Mouse (Mus musculus) gastrocnemius, postnatal 14 days (tissue): ENCODE measurements around the gene Copg2. TPM values are rescaled to one million over a fixed set of nuclear protein-coding genes. Genes with fewer than 3 reads are reported as not detected.

Experiments
- DNase-seq: peaks from one replicate; pipeline ENCODE4 v3.0.0; 2021; ENCODE audit warnings: mixed read lengths
- intact Hi-C: fragments of 180-260 bp; cut with DNase I; formaldehyde crosslinking; loops from one replicate; pipeline ENCODE4 v1.15.1; 2025; ENCODE audit warnings: low total_unique reads
- total RNA-seq, 2 experiments: library from RNA; stranded (reverse); gene quantifications; 2 replicates each; pipeline ENCODE4 v1.2.3; 2021

Copg2 gene
- total RNA-seq, 2 experiments from 2014 or later: 25.1 to 25.7 TPM

DNA sequence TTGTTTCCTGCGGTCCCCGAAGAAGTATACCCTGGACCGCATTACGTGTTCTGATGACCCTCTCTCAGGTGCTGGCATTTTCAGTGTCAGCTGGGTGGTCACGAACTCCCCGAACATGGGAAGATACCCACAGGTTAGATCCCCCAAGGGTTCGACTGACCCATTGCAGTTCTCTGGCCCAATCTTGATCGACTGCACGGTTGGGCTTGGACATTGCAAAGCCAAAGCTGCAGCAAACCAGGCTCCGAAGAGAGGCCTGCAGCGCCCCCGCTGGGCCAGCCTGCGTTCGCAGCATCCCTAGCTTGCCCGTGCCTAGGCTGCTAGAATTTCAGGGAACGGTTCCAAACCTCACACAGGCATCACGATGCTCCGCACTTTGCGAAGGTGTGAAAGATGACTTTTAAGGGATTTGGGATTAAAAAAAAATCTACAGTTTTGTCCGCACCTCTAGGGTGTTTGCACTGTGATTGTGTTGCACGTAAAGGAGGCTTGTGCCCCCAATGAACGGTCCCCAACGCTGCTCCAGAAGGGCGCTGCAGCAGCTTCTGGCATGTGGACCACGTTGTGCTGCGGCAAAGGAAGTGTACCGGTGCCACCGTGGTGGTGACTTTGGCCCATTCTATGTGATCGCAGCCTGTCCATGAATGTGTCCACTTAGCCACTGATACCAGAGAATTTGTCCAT, 159.6 kb downstream of the Copg2 start:
- intact Hi-C loops: no loop called here
- peak; percentile 84 for DNase-seq

DNA sequence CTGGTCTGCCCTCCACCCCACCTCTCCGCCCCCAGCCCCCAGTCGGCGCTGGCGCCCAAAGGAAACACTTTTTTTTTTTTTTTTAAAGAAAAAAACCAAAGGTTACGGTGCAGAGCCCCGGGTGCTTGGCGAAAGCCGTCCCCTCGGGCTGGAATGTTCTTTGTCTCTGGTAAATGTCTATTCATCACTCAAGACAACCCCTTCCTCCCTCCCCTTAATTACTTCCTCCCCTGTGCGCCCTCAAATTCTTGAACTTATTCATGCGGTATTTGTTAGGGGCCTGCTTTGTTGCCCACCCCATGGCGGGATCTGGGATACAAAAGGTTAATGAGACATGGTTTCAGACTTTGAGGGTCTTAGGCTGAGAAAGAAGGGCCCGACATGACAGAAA, 160.2 kb downstream of the Copg2 start:
- no peak for DNase-seq
- intact Hi-C loops: no loop called here

DNA sequence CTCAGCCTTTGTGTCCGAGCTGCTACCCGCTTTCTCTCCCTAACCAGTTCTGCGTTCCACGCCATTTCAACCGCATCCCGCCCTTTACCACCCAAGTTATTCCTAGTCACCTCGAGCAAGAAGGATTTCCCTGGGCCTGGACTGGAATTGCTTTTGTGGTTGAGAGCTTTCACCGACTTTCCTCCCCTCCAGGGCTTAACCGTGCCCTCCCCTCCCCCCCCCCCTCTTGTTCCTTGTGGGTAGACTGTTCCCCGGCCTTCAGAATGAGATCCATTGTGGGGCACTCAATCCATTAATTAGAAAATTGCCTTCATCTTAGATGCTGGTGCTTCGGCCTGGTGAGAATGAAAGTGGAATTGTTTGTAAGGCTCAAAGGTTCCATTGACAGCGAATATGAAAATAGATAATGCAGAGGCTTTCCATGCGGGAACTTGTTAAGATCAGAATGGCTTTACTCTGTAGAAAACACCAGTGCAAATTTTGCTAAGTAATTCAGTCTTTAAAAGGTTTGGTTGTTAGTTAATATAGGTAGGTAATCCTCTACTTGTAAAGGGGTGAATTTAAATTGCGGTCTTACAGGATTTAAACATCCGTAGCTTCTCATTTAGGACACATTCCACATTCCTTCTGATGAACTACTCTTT, 160.7 kb downstream of the Copg2 start:
- intact Hi-C loops: no loop called here
- no peak for DNase-seq

DNA sequence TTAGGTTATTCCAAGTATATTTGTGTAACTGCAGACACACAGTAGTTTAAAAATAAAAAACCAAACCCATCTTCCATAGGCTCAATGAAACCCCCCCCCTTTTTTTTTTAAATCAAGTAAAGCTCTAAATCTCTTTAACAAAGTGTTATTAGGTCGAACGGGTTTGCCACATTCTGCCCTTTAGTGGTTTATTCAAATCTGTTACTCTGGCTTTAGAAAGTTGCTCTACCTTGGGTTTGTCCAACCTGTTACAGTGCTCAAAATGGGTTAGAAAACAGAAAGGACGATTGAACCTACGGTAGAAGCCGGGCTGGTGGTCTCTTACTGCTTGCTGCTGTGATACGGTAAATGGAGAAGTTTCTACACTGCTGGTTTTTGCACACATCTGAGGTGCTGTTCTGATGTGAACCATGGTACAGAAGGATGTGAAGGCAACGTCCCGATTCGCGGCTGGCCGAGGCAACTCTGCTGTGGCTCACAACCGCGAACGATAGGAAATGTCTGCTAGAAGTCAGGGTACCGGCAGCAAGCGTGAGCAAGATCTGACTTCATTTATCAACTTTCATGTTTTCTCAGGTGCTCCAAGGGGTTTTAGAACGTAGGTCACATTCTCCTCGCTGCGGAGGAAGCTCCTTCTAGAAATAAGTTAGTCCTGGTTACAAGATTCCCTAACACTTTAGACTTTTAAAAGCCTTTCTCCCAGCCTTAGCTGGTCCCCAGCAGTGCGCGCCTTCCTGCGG, 161.4 kb downstream of the Copg2 start:
- intact Hi-C loops: no loop called here
- DNase-seq: no peak

DNA sequence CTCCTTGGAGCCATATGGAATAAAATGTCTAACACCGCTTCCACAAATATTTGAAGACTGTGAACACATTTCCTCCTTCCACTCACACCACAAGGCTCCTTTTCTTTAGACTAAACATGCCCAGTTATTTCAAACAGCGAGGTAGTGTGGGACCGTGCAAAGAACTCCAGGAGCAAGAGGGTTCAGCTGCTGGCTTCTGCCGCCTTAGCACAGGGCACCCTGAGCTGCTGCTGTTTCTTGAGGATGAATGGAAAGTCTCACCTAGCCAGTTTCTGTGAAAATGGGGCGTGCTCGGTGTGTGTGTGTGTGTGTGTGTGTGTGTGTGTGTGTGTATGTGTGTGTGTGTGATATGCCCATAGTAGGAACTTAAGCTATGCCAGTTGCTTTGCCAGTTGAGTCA, 162.1 kb downstream of the Copg2 start:
- intact Hi-C loops: no loop called here
- no peak for DNase-seq

DNA sequence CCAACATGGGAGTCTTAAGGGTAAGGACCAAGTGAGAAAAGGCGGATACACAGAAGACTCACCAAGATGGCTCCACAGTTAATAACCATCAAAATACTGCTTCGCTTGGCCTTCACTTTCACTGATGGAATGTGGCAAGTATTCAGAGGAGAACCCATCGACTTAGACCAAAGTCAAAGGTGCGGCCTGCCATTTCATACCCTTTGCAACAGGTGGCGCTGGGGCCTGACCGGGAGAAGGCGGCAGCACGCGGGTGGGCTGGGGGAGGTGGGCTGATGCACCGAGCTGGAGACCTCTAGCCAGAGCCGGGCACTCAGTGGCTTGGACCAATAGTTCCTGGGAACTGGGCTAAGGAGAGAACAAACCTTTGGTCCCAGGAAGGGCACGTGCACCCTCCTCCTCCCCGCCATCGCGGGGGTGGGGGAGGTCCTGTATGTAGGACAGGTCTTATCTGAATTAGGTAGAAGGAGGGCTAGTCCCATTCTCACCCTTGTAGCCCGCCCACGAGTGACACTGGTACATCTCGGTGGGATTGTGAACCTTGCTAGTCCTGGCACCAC, 163.9 kb downstream of the Copg2 start:
- no peak for DNase-seq
- intact Hi-C loops: no loop called here

DNA sequence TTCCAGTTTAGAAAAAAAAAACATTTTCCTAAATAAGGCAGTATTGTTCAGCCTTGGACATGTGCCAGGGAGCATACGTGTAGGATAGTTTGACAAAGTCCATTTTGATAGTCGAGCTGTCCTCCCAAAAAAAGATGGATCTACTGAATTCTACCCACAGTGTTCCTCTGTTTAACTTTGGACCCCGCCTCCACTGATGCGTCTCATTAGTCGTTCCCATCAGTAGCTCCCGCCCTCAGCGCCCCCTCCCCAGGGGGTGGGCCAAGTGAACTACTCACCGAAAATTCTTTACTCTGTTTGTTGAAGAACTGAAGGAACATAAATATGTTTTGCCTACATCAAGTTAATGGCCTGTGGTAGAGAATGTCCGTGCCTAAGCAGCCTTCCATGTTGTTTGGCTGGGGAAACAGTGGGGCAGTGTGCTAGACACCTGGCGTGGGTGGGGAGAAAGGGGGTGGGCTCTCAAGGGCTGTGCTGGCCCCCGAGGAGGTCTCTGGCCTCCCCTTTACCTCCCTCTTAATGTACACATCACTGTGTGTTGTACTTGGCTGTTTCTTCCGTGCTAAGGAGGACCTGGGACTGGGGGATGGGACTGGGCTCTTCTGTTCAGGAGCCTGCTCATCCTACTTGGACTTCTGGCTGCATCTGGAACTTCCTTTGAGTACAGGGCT, 166.2 kb downstream of the Copg2 start:
- intact Hi-C loops: no loop called here

DNA sequence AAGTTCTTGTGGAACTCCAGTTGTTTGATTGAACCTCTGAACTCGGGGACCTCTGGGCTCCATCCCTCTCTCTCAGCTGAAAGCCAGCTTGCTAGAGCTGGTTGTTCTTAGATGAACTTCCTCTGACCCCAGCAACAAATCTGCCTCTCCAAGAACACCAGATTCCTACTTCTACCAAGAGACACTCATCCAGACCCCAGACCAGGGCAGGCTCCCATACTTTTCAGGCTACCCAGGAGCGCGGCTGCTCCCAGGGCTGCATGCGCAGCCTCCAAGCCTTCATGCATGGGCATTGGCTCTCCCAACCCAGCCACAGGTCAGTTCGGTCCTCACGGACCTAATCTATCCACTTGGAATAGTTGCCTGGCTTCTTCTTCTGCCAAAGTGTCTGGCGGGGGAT, 173.3 kb downstream of the Copg2 start, which contains the start of gene Mest:
Gene Mest, plus strand, starts transcription at position 217 of the 400 bp plus-strand sequence.
- intact Hi-C loops: no loop called here
- no peak for DNase-seq

More for the DNA sequence above, 166.2 kb downstream of the Copg2 start:
- no peak for DNase-seq

DNA sequence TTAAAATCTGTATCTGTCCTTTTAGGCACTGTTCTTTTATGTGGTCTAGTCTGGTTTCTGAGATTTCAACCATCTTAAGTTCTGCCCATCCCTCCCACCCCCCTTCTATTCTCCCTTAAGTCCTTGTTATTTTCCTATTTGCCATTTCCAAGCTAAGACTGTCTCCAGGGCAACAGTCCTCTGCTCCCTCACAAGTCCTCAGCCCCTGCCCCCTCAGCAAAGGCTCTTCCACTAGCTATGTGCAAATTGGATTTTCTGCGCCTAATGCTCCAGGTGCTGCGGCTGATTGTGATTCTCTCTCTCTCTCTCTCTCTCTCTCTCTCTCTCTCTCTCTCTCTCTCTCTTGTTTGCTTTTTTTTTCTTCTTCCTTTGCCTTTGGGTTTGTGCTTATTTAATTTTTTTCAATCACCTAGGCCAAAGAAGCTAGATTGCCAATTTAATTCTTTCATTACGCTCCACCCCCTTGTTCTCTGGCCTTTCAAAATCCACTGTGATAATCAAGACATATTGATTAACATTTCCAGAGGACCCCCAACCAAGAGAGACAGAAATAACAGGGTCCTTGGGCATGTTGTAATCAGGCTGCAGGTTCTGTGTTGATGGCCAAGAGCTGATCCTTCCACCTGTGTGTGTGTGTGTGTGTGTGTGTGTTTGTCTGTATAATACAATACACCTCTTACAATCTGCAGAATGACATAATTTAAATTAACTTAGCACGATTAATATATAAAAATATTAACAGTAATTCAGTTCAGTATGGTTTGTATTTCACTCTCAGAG, 174.0 kb downstream of the Copg2 start:
- intact Hi-C loops: no loop called here
- DNase-seq: no peak

DNA sequence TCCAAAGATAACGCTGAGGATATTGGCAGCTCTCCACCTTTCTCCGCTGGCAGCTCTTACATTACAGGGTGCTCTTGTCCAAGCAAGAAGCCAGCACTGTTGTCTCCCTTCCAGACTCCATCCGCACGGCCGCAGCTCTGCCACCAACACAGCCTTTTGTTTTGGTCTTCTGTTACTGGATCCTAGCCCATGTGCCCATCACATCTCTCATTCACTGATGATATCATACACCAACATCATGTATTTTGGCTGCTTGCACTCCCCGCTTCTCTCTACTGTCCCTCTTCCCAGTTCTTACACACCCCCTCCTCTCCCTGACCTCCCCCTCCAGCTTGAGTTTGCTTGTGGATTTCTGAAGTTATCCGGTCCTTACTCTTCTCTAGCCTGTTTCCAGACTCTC, 179.8 kb downstream of the Copg2 start:
- no peak for DNase-seq
- intact Hi-C loops: no loop called here

DNA sequence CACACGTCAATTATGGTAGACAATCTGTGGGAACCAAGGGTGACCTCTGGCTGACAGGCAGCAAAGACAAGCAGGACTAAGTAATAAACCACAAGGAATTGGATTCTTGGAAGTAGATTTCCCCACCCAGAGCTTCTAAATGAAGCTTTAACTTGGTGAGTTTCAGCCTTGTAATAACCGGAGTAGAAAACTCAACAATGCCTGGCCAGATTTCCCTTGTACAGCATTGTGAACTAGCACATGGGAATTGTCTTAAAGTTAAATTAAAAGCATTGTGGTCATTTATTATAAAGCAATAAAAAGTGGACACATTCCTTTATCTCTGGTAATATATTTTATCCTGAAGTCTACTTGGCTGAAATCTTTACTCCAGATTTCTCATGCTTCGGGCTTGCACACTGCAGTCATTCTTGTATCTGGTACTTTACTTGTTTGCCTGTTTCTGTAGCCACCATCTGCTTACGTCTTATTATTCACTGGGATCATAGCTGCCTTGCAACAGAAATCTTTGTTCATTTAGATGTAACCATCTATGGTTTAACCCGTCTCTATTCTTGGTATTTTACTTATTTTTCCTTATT, 181.6 kb downstream of the Copg2 start:
- DNase-seq: no peak
- intact Hi-C loops: no loop called here

DNA sequence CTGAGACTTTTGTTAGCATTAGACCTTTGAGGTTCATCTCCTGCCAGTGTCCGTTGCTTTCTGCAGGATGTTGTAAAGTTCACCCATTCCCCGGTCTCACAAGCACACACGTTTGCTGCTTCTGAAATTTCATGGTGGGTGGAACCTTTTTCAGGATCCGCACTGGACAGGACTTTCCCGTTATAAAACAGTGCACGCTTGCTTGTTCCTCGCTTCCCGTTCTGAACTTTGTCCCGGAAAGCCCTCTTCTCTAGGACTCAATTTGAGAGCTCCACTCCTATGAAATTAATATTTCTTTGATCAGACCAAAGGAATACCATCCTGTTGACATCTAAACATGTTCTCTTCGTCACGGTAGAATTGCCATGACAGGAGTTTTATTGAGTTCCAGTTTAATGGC, 182.7 kb downstream of the Copg2 start:
- intact Hi-C loops: no loop called here
- no peak for DNase-seq

DNA sequence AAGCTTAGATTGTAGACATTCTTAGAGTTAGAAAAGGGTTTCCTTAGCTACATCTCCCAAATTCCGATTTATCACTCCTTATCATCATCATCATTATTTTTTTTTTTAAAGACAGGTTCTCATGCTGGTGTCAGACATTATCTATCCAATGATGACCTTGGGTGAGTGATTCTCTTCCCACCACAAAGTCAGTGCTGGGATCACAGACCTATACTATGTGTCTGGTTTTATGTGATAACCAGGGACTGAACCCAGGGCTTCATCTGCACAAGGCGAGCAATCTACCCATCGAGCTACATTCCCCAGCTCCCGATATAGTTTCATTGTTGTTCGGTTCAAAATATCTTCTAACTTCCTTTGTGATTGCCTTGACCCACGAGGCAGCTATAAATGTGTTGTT, 183.1 kb downstream of the Copg2 start:
- no peak for DNase-seq
- intact Hi-C loops: no loop called here

DNA sequence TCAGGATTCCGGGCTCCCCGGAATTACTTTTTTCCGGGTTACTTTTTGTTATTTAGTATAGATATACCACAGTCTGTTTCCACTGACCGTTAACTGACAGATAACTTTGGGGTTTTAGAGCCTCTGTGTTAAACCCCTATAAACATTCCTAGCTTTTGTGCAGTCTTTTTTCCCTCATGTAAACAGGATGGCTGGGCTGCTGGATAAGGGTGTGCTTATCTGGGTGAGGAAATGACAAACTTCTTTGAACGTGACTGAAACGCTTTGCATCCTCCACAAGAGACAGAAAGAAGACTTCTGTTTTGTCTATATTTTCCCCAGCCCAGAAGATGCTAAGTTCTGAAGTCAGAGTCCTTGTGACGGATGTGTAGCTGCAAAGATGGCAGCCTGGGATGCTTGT, 184.1 kb downstream of the Copg2 start:
- no peak for DNase-seq
- intact Hi-C loops: no loop called here

DNA sequence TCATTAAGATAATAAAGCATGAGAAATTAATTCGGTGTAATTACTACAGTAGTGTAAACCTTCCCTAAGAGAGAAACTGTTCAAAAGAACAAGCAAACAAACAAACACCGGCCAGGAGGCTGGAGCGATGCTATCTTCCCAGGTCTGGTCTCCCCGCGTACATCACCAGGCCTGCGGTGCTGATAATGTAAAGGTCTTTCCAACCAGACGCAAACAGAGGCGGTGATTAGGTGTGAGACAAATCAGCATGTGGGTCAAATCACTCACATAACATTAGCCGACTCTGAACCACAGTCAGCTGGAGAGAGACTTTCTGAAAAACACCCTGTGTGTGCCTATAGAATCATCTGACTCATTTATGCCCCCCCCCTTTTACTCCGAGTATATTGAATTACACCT, 185.2 kb downstream of the Copg2 start:
- intact Hi-C loops: no loop called here
- no peak for DNase-seq

DNA sequence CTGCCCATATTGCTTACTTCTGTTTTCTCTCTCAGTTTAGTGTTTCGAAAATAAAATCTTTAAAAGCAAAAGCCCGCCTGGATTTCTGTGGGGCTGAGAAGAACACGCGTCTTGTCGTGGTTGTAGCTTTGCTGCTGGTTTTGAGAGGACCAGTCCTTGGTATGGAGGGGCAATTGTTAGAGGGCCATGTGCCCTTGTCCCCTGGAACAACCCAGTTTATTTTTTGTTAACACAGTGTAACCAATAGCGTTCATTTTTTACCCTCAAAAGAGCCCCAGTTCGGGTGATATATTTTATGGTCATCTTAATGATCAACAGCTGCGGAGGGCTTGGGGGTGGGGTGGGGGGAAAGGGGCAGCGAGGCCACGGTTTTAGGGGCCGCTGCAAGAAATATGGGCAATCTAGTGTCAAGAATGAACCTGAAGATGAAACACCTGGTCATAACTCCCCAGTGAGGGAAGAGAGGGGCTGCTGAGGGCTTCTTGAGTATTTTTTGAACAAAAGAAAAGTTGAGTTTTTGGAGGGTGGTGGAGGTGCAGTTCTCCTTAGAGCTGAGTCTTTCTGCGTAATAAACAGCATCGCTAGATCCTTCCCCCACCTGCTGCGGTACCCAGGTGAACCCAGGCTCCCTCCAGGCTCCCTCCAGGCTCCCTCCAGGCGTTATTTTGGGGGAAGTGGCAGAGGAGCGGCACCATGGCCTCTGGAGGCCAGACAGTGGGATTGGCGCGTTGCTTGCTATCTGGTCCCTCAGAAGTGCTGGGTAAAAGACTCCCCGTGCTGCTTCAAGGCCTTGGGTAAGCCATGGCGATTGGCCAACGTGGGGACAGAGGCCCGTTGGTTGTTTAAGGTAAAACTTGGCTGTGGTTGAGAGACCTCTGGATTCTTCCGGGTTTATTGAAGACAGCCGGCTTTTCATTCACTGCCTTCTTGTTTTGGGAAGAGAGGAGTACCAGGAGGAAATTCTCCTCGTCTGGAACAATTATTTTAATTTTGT, 185.9 kb downstream of the Copg2 start:
- intact Hi-C loops: no loop called here
- DNase-seq: no peak

DNA sequence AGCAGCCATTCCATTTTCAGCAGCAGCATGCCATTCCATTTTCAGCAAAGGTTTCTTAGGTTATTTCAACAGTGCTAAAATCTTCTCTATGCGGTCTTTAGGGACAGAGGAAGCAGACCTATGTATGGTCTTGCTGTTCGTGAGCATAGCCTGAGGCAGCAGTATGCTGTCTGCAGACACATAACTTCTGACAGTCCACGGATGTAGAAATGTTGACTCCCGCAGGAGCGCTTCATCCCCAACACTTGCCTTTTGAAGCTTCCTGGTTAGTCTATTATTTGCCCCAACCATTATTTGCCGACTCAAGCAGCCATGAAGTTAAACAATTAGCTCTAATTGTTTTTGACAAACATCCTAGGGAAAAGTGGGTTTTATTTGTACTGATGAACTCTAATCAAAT, 187.5 kb downstream of the Copg2 start:
- DNase-seq: no peak
- intact Hi-C loops: no loop called here
